Mouse (Mus musculus): ENCODE data around the gene Tubal3. TPM values are rescaled to one million over a fixed set of nuclear protein-coding genes. Genes with fewer than 3 reads are reported as not detected.
A peak's percentile ranks its signal among the peaks of the same experiment; 100 is the strongest.

Tubal3 gene
- polyA plus RNA-seq (2014; fragmentation: Nextera tagmentation; extraction: Ambion mirVana), result 0.08 TPM in 1 of 2 replicates, not detected in the other

DNA sequence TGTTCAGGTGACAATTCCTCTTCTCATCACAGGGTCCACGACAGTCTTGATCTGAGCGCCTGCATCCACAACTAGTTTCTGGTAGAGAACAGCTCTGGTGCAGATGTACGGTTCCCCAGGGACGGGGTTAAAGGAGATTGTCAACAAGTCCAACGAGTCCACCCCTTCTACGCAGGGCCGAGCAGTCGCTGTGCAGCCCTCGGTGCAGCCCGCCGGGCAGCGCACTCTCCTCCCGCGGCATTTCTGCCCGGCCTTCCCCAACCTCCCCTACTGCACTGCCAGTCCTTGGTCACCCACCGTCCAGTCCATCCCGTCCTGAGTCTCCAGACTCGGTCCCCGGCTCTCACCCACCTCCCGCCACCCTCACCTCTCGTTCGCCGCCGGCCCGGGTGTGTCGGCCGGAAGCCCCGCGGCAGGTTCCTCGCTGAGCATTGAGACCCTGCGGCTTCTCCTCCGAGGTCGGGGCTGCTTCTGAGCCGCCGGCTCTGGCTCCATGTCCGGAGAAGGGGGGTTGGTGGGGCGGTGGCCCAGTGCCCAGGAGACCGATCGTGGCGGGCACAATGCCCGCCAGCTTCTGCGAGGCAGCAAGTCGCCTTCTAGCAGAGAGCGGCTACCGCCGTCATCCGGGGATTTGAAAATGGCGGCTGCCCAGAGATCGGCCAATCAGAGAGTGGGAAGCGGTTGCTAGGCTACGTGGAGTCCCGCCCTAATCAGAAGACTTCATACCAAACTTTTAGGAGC is at the start of gene Tubal3, which contains the start of gene Net1:
Gene Tubal3 (plus strand): TSS at position 704 of the 741 bp plus-strand sequence.
Gene Net1 (minus strand): TSS at position 650 of the 741 bp plus-strand sequence.
- peak; percentile 98 for ATAC-seq (ENCODE audit: low read depth)
- Histone ChIP-seq H3K36me3 (ENCODE audit: control insufficient read depth, insufficient read depth, low read length) (peaks cover 9% of the 10 kb centered on the region; the same call in 1 of the 2 replicates), H3K27me3 (replicated peaks; ENCODE audit: control insufficient read depth, insufficient read depth, low read length) (no peaks in the 10 kb centered on the region), H3K27ac (replicated peaks; ENCODE audit: low read depth, low read length) (no peak within 1 kb of the TSS; the same call in 1 of the 2 replicates), H3K4me2 (ENCODE audit: low read depth, low read length) (peak within 1 kb of the TSS; percentile 79), H3K9me3 (ENCODE audit: control insufficient read depth, low read length) (no peaks in the 10 kb centered on the region), H3K9ac (ENCODE audit: low read depth, low read length) (peak within 1 kb of the TSS; percentile 77), H3K4me3 (ENCODE audit: low read depth, low read length) (peak within 1 kb of the TSS; percentile 75), H3K4me1 (ENCODE audit: control insufficient read depth, insufficient read depth, low read length) (no peaks in the 10 kb centered on the region; the same call in 1 of the 2 replicates)
- WGBS, result 0% methylated on average over 48 of the region's 52 CpGs
- peak; percentile 95 for DNase-seq (ENCODE audit: low spot score)

DNA sequence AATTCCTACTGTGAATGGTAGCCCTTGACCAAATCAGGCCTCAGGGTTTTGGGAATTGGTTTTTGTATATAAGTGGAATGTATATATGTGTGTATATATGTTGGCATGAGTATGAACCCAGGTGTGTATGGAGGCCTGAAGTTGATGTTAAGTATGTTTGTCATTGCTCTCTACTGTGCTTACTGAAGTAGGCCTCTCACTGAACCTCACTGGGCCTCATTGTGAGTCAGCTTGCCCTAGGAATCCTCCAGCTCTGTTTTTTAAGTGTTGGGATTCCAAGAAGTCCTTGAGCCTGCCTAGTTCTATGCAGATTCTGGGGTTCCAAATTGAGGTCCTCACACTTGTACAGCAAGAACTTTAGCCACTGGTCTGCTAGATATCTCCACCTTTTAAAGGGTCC is 48.2 kb upstream of the Tubal3 start:
- H3K9me3 ChIP-seq (ENCODE audit: control insufficient read depth, low read length), result no peaks in the 10 kb centered on the region
- no peak for DNase-seq (ENCODE audit: low spot score)
- H3K4me1 ChIP-seq (ENCODE audit: control insufficient read depth, insufficient read depth, low read length), result no peaks in the 10 kb centered on the region
- no peak overlapping the region for H3K9ac ChIP-seq (ENCODE audit: low read depth, low read length)
- no peak overlapping the region for H3K4me2 ChIP-seq (ENCODE audit: low read depth, low read length)
- no peak for ATAC-seq (ENCODE audit: low read depth)
- H3K36me3 ChIP-seq (ENCODE audit: control insufficient read depth, insufficient read depth, low read length), result no peaks in the 10 kb centered on the region
- H3K4me3 ChIP-seq (ENCODE audit: low read depth, low read length), result no peak overlapping the region
- H3K27ac ChIP-seq (replicated peaks; ENCODE audit: low read depth, low read length), result no peak overlapping the region
- H3K27me3 ChIP-seq (replicated peaks; ENCODE audit: control insufficient read depth, insufficient read depth, low read length), result no peaks in the 10 kb centered on the region

DNA sequence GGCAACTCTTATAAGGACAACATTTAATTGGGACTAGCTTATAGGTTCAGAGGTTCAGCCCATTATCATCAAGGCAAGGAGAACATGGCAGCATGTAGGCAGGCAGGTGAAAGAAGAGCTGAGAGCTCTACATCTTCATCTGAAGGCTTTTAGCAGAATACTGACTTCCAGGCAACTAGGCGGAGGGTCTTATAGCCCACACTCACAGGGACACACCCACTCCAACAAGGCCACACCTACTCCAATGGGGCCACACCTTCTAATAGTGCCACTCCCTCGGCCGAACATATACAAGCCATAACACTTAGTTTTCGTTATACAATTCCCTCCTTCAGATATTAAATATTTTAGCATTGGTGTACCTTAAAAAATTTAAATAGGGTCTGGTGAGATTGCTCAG is 45.2 kb upstream of the Tubal3 start:
- 88% methylated on average over 4 of the region's 4 CpGs for WGBS
- ATAC-seq (ENCODE audit: low read depth), result no peak

DNA sequence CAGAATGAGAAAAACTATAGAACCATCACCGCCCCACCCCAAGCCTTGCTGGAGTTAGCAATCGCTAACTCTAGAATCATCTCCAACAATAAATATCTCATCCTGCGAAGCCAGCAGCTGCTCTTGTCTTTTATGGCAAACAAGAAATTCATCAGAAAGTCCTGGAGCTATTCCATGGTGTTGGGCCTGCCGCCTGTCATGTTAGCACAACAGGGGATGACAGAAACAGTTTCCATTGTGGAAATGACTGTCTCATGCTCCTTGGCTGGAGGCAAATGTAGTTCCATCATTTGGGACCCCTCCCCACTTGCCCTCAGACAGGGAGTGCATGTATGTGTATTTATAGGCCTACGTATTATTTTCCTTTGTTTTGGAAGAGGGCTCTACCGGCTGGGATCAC is 41.6 kb upstream of the Tubal3 start:
- 65% methylated on average over 6 of the region's 6 CpGs for WGBS
- peak overlapping the region; percentile 39; the same call in 1 of the 2 replicates for H3K27ac ChIP-seq (replicated peaks; ENCODE audit: low read depth, low read length)
- ATAC-seq (ENCODE audit: low read depth), result no peak
- no peak overlapping the region for H3K4me2 ChIP-seq (ENCODE audit: low read depth, low read length)
- DNase-seq (ENCODE audit: low spot score), result peak; percentile 48
- H3K9ac ChIP-seq (ENCODE audit: low read depth, low read length), result no peak overlapping the region
- H3K36me3 ChIP-seq (ENCODE audit: control insufficient read depth, insufficient read depth, low read length), result peaks cover 15% of the 10 kb centered on the region
- H3K4me3 ChIP-seq (ENCODE audit: low read depth, low read length), result no peak overlapping the region
- no peaks in the 10 kb centered on the region; the same call in 1 of the 2 replicates for H3K4me1 ChIP-seq (ENCODE audit: control insufficient read depth, insufficient read depth, low read length)
- no peaks in the 10 kb centered on the region for H3K9me3 ChIP-seq (ENCODE audit: control insufficient read depth, low read length)
- no peaks in the 10 kb centered on the region for H3K27me3 ChIP-seq (replicated peaks; ENCODE audit: control insufficient read depth, insufficient read depth, low read length)

More for the DNA sequence above, 45.2 kb upstream of the Tubal3 start:
- H3K4me1 ChIP-seq (ENCODE audit: control insufficient read depth, insufficient read depth, low read length), result no peaks in the 10 kb centered on the region; the same call in 1 of the 2 replicates
- H3K4me2 ChIP-seq (ENCODE audit: low read depth, low read length), result no peak overlapping the region
- no peaks in the 10 kb centered on the region for H3K36me3 ChIP-seq (ENCODE audit: control insufficient read depth, insufficient read depth, low read length)
- H3K9me3 ChIP-seq (ENCODE audit: control insufficient read depth, low read length), result no peaks in the 10 kb centered on the region
- H3K27me3 ChIP-seq (replicated peaks; ENCODE audit: control insufficient read depth, insufficient read depth, low read length), result no peaks in the 10 kb centered on the region
- no peak for DNase-seq (ENCODE audit: low spot score)
- no peak overlapping the region for H3K4me3 ChIP-seq (ENCODE audit: low read depth, low read length)
- H3K27ac ChIP-seq (replicated peaks; ENCODE audit: low read depth, low read length), result no peak overlapping the region
- H3K9ac ChIP-seq (ENCODE audit: low read depth, low read length), result no peak overlapping the region

DNA sequence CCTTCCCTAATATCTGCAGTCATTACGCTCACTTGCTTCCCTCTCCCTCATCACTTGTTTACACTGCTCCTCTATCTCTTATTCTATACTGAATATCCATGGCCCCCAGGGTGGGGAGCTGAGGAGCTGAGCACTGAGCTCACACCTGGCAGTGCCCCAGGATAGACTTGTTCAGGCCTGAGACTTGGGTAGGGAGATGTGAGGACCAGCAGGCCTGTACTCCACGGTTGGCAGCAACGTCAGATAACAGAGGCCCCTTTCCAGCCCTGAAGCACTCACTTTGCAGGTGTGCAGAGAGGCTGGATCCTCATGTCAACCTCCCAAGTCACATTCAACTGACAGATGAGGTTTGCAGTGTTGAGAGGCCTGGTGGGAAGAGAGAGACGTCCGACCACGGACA is 40.9 kb upstream of the Tubal3 start:
- Histone ChIP-seq H3K36me3 (ENCODE audit: control insufficient read depth, insufficient read depth, low read length) (peaks cover 22% of the 10 kb centered on the region), H3K9me3 (ENCODE audit: control insufficient read depth, low read length) (no peaks in the 10 kb centered on the region), H3K27me3 (replicated peaks; ENCODE audit: control insufficient read depth, insufficient read depth, low read length) (no peaks in the 10 kb centered on the region), H3K4me1 (ENCODE audit: control insufficient read depth, insufficient read depth, low read length) (no peaks in the 10 kb centered on the region; the same call in 1 of the 2 replicates), H3K9ac (ENCODE audit: low read depth, low read length) (no peak overlapping the region), H3K4me2 (ENCODE audit: low read depth, low read length) (no peak overlapping the region), H3K4me3 (ENCODE audit: low read depth, low read length) (no peak overlapping the region), H3K27ac (replicated peaks; ENCODE audit: low read depth, low read length) (0 out of 2 replicates have a peak overlapping the region, but pooled peaks have one; percentile 53)
- ATAC-seq (ENCODE audit: low read depth) (peak; percentile 92), DNase-seq (ENCODE audit: low spot score) (peak; percentile 88)
- 54% methylated on average over 6 of the region's 6 CpGs for WGBS

- no peaks in the 10 kb centered on the region for H3K27me3 ChIP-seq (replicated peaks; ENCODE audit: control insufficient read depth, insufficient read depth, low read length)
- 39% methylated on average over 4 of the region's 4 CpGs for WGBS
- H3K9ac ChIP-seq (ENCODE audit: low read depth, low read length), result no peak overlapping the region
- no peaks in the 10 kb centered on the region for H3K9me3 ChIP-seq (ENCODE audit: control insufficient read depth, low read length)
- no peak overlapping the region for H3K4me2 ChIP-seq (ENCODE audit: low read depth, low read length)
- H3K27ac ChIP-seq (replicated peaks; ENCODE audit: low read depth, low read length), result 0 out of 2 replicates have a peak overlapping the region, but pooled peaks have one; percentile 53
- no peaks in the 10 kb centered on the region; the same call in 1 of the 2 replicates for H3K4me1 ChIP-seq (ENCODE audit: control insufficient read depth, insufficient read depth, low read length)
- H3K4me3 ChIP-seq (ENCODE audit: low read depth, low read length), result no peak overlapping the region
- DNase-seq (ENCODE audit: low spot score), result peak; percentile 78
- peaks cover 28% of the 10 kb centered on the region for H3K36me3 ChIP-seq (ENCODE audit: control insufficient read depth, insufficient read depth, low read length)
- peak; percentile 60 for ATAC-seq (ENCODE audit: low read depth)
Measured at GRCm38 (mm10) chr13:3877679-3878220, 40.3 kb upstream of the Tubal3 start.

DNA sequence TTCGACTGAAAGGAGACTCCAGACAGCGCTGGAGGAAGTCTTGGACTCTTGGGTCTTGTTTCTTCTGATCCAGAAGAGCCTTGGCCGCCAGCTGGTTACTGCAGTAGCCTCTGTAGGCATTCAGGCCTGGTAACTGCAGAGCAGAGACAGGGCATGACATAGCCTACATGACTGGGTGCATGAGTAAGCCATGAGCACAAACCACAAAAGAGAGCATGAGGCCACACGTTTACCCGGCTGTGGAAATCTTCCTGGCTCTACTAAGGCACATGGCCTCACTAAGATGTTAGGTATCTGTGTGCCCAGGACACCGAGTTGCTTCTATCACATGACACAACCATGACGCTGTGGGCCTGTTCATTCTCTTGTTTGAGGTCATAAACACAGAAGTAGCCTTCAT is 31.4 kb upstream of the Tubal3 start:
- no peak overlapping the region for H3K4me3 ChIP-seq (ENCODE audit: low read depth, low read length)
- no peaks in the 10 kb centered on the region for H3K9me3 ChIP-seq (ENCODE audit: control insufficient read depth, low read length)
- no peaks in the 10 kb centered on the region for H3K27me3 ChIP-seq (replicated peaks; ENCODE audit: control insufficient read depth, insufficient read depth, low read length)
- H3K27ac ChIP-seq (replicated peaks; ENCODE audit: low read depth, low read length), result no peak overlapping the region
- H3K36me3 ChIP-seq (ENCODE audit: control insufficient read depth, insufficient read depth, low read length), result peaks cover 78% of the 10 kb centered on the region
- H3K4me2 ChIP-seq (ENCODE audit: low read depth, low read length), result no peak overlapping the region
- DNase-seq (ENCODE audit: low spot score) (no peak), ATAC-seq (ENCODE audit: low read depth) (no peak)
- peaks cover 14% of the 10 kb centered on the region for H3K4me1 ChIP-seq (ENCODE audit: control insufficient read depth, insufficient read depth, low read length)
- WGBS, result 93% methylated on average over 7 of the region's 7 CpGs
- no peak overlapping the region for H3K9ac ChIP-seq (ENCODE audit: low read depth, low read length)

GRCm38 (mm10) chr13:3889111-3889510 is 29.0 kb upstream of the Tubal3 start:
- 89% methylated on average over 3 of the region's 3 CpGs for WGBS
- H3K27ac ChIP-seq (replicated peaks; ENCODE audit: low read depth, low read length), result 0 out of 2 replicates have a peak overlapping the region, but pooled peaks have one; percentile 63
- no peak for ATAC-seq (ENCODE audit: low read depth)
- H3K9me3 ChIP-seq (ENCODE audit: control insufficient read depth, low read length), result no peaks in the 10 kb centered on the region
- H3K4me1 ChIP-seq (ENCODE audit: control insufficient read depth, insufficient read depth, low read length), result peaks cover 18% of the 10 kb centered on the region
- peak overlapping the region; percentile 63 for H3K4me2 ChIP-seq (ENCODE audit: low read depth, low read length)
- no peak overlapping the region for H3K9ac ChIP-seq (ENCODE audit: low read depth, low read length)
- no peak for DNase-seq (ENCODE audit: low spot score)
- peaks cover 54% of the 10 kb centered on the region for H3K36me3 ChIP-seq (ENCODE audit: control insufficient read depth, insufficient read depth, low read length)
- H3K27me3 ChIP-seq (replicated peaks; ENCODE audit: control insufficient read depth, insufficient read depth, low read length), result no peaks in the 10 kb centered on the region
- H3K4me3 ChIP-seq (ENCODE audit: low read depth, low read length), result no peak overlapping the region
